Mouse (Mus musculus): Measurements from ENCODE around the gene Cdc34. TPM values are rescaled to one million over a fixed set of nuclear protein-coding genes. Genes with fewer than 3 reads are reported as not detected.

The Cdc34 gene
- polyA plus RNA-seq, 1 experiment from 2014 or later, result 145 TPM

- peak; percentile 20; the same call in 1 of the 2 replicates for ATAC-seq (replicated peaks; ENCODE audit: low FRiP score, low TSS enrichment, low read depth)
- Histone ChIP-seq H3K9me3 (ENCODE audit: control insufficient read depth, low read length) (no peaks in the 10 kb centered on the region), H3K9ac (ENCODE audit: low read length) (peak overlapping the region; percentile 14; the same call in 1 of the 2 replicates), H3K36me3 (ENCODE audit: control insufficient read depth, insufficient read depth, low read length) (peaks cover 17% of the 10 kb centered on the region), H3K4me1 (replicated peaks; ENCODE audit: control insufficient read depth, insufficient read depth, low read length) (peaks cover 15% of the 10 kb centered on the region), H3K27ac (ENCODE audit: low read depth) (peak overlapping the region; percentile 55), H3K4me3 (ENCODE audit: low read depth, low read length) (peak overlapping the region; percentile 80), H3K27me3 (replicated peaks; ENCODE audit: control insufficient read depth, insufficient read depth, low read length) (no peaks in the 10 kb centered on the region), H3K4me2 (ENCODE audit: low read length) (peak overlapping the region; percentile 58)
- 25% methylated on average over 11 of the region's 11 CpGs for WGBS
- DNase-seq (ENCODE audit: low spot score), result no peak
These were observed 1.1 kb upstream of the Cdc34 start for GRCm38 (mm10) chr10:79680606-79681495.

- Histone ChIP-seq H3K4me1 (replicated peaks; ENCODE audit: control insufficient read depth, insufficient read depth, low read length) (peaks cover 15% of the 10 kb centered on the region), H3K9me3 (ENCODE audit: control insufficient read depth, low read length) (no peaks in the 10 kb centered on the region), H3K4me3 (ENCODE audit: low read depth, low read length) (peak overlapping the region; percentile 80), H3K36me3 (ENCODE audit: control insufficient read depth, insufficient read depth, low read length) (peaks cover 33% of the 10 kb centered on the region), H3K27ac (ENCODE audit: low read depth) (peak overlapping the region; percentile 55), H3K9ac (ENCODE audit: low read length) (peak overlapping the region; percentile 75), H3K4me2 (ENCODE audit: low read length) (peak overlapping the region; percentile 74), H3K27me3 (replicated peaks; ENCODE audit: control insufficient read depth, insufficient read depth, low read length) (no peaks in the 10 kb centered on the region)
- ATAC-seq (replicated peaks; ENCODE audit: low FRiP score, low TSS enrichment, low read depth) (peak; percentile 5), DNase-seq (ENCODE audit: low spot score) (no peak)
- WGBS, result 0% methylated on average over 10 of the region's 10 CpGs
These were observed 538 bp downstream of the Cdc34 start for GRCm38 (mm10) chr10:79682551-79682915.

- WGBS, result 6% methylated on average over 10 of the region's 10 CpGs
- Histone ChIP-seq H3K36me3 (ENCODE audit: control insufficient read depth, insufficient read depth, low read length) (peaks cover 39% of the 10 kb centered on the region), H3K4me2 (ENCODE audit: low read length) (peak overlapping the region; percentile 74), H3K27me3 (replicated peaks; ENCODE audit: control insufficient read depth, insufficient read depth, low read length) (no peaks in the 10 kb centered on the region), H3K27ac (ENCODE audit: low read depth) (peak overlapping the region; percentile 55), H3K4me3 (ENCODE audit: low read depth, low read length) (peak overlapping the region; percentile 80), H3K9me3 (ENCODE audit: control insufficient read depth, low read length) (no peaks in the 10 kb centered on the region), H3K4me1 (replicated peaks; ENCODE audit: control insufficient read depth, insufficient read depth, low read length) (peaks cover 15% of the 10 kb centered on the region), H3K9ac (ENCODE audit: low read length) (peak overlapping the region; percentile 75)
- DNase-seq (ENCODE audit: low spot score), result peak; percentile 88
- no peak for ATAC-seq (replicated peaks; ENCODE audit: low FRiP score, low TSS enrichment, low read depth)
These were observed 1.1 kb downstream of the Cdc34 start for GRCm38 (mm10) chr10:79682916-79683582.

GRCm38 (mm10) chr10:79683726-79684640, 2.0 kb downstream of the Cdc34 start:
- Histone ChIP-seq H3K36me3 (ENCODE audit: control insufficient read depth, insufficient read depth, low read length) (peaks cover 48% of the 10 kb centered on the region), H3K9me3 (ENCODE audit: control insufficient read depth, low read length) (no peaks in the 10 kb centered on the region), H3K4me1 (replicated peaks; ENCODE audit: control insufficient read depth, insufficient read depth, low read length) (peaks cover 15% of the 10 kb centered on the region), H3K4me3 (ENCODE audit: low read depth, low read length) (peak overlapping the region; percentile 80), H3K27me3 (replicated peaks; ENCODE audit: control insufficient read depth, insufficient read depth, low read length) (no peaks in the 10 kb centered on the region), H3K9ac (ENCODE audit: low read length) (peak overlapping the region; percentile 75), H3K4me2 (ENCODE audit: low read length) (peak overlapping the region; percentile 74), H3K27ac (ENCODE audit: low read depth) (no peak overlapping the region)
- 81% methylated on average over 6 of the region's 6 CpGs for WGBS
- no peak for ATAC-seq (replicated peaks; ENCODE audit: low FRiP score, low TSS enrichment, low read depth)
- no peak for DNase-seq (ENCODE audit: low spot score)

- DNase-seq (ENCODE audit: low spot score) (no peak), ATAC-seq (replicated peaks; ENCODE audit: low FRiP score, low TSS enrichment, low read depth) (no peak)
- H3K27ac ChIP-seq (ENCODE audit: low read depth), result no peak overlapping the region
- H3K9me3 ChIP-seq (ENCODE audit: control insufficient read depth, low read length), result no peaks in the 10 kb centered on the region
- H3K4me2 ChIP-seq (ENCODE audit: low read length), result no peak overlapping the region
- peaks cover 51% of the 10 kb centered on the region for H3K36me3 ChIP-seq (ENCODE audit: control insufficient read depth, insufficient read depth, low read length)
- H3K4me3 ChIP-seq (ENCODE audit: low read depth, low read length), result no peak overlapping the region
- peaks cover 15% of the 10 kb centered on the region for H3K4me1 ChIP-seq (replicated peaks; ENCODE audit: control insufficient read depth, insufficient read depth, low read length)
- no peaks in the 10 kb centered on the region for H3K27me3 ChIP-seq (replicated peaks; ENCODE audit: control insufficient read depth, insufficient read depth, low read length)
- 94% methylated on average over 25 of the region's 25 CpGs for WGBS
- no peak overlapping the region for H3K9ac ChIP-seq (ENCODE audit: low read length)
These were observed 3.0 kb downstream of the Cdc34 start for GRCm38 (mm10) chr10:79684770-79685600.

GRCm38 (mm10) chr10:79686219-79686618, 4.2 kb downstream of the Cdc34 start:
- Histone ChIP-seq H3K4me1 (replicated peaks; ENCODE audit: control insufficient read depth, insufficient read depth, low read length) (peaks cover 9% of the 10 kb centered on the region), H3K9ac (ENCODE audit: low read length) (no peak overlapping the region), H3K36me3 (ENCODE audit: control insufficient read depth, insufficient read depth, low read length) (peaks cover 51% of the 10 kb centered on the region), H3K4me3 (ENCODE audit: low read depth, low read length) (no peak overlapping the region), H3K4me2 (ENCODE audit: low read length) (no peak overlapping the region), H3K9me3 (ENCODE audit: control insufficient read depth, low read length) (no peaks in the 10 kb centered on the region), H3K27ac (ENCODE audit: low read depth) (no peak overlapping the region), H3K27me3 (replicated peaks; ENCODE audit: control insufficient read depth, insufficient read depth, low read length) (no peaks in the 10 kb centered on the region)
- ATAC-seq (replicated peaks; ENCODE audit: low FRiP score, low TSS enrichment, low read depth) (no peak), DNase-seq (ENCODE audit: low spot score) (no peak)
- WGBS, result 86% methylated on average over 2 of the region's 2 CpGs

GRCm38 (mm10) chr10:79686691-79687090, 4.7 kb downstream of the Cdc34 start:
- ATAC-seq (replicated peaks; ENCODE audit: low FRiP score, low TSS enrichment, low read depth) (no peak), DNase-seq (ENCODE audit: low spot score) (no peak)
- no peak overlapping the region for H3K4me2 ChIP-seq (ENCODE audit: low read length)
- no peak overlapping the region for H3K27ac ChIP-seq (ENCODE audit: low read depth)
- H3K4me1 ChIP-seq (replicated peaks; ENCODE audit: control insufficient read depth, insufficient read depth, low read length), result peaks cover 9% of the 10 kb centered on the region
- H3K36me3 ChIP-seq (ENCODE audit: control insufficient read depth, insufficient read depth, low read length), result peaks cover 51% of the 10 kb centered on the region
- H3K9me3 ChIP-seq (ENCODE audit: control insufficient read depth, low read length), result no peaks in the 10 kb centered on the region
- no peak overlapping the region for H3K4me3 ChIP-seq (ENCODE audit: low read depth, low read length)
- no peaks in the 10 kb centered on the region for H3K27me3 ChIP-seq (replicated peaks; ENCODE audit: control insufficient read depth, insufficient read depth, low read length)
- H3K9ac ChIP-seq (ENCODE audit: low read length), result no peak overlapping the region
- 91% methylated on average over 1 of the region's 1 CpGs for WGBS
